ENCODE assay signal across 25 mouse cellular contexts in the genomic region with DNA sequence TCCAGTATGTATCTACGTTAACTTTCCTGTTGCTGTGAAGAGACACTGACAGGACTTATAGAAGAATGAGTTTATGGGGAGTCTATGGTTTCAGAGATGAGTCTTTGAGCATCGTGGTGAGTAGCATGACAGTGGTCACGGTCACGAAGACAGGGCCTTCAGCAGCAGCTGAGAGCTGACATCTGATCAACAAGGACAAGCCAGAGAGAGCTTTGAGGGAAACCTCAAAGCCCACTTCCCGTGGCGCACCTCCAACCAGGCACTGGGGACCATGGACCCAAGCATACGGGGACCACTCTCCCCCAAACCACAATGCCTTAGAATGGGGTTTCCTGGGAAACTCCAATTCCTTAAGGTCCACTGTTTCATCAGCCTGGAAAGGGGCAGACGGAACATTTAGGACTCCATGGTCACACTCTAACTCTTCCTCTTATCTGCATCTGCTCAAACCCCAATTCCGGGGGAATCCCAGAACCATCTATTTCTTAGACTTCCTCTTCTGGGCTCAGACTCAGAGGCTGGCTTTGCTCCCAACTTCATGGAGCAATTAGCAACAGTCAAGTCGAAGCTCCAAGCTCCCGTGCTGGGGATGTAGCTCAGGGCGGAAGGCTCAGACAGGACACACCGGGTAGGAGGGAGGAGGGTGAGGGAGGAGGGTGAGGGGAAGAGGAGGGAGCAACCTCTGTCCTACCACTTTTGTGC. TPM values are rescaled to one million over a fixed set of nuclear protein-coding genes. Genes with fewer than 3 reads are reported as not detected.
DNase-seq lines count a peak whose midpoint lies in the region; ATAC-seq lines count a peak whose summit lies in the region.
"Had no signal": no experiment of that assay in that cellular context is flagged by ENCODE, and none has a peak within 500 bp of the region (broad histone marks: within the 10 kb centered on the region; RNA-seq: fewer than 3 reads in every experiment).

No protein-coding gene starts in this region.

- peak; percentile 56 for DNase-seq in 416B (ENCODE audit: low read depth)
- DNase-seq in CD4-positive helper T cell, adult 2 months (ENCODE audit: low read depth, low spot score), result peak; percentile 37
- no peak for DNase-seq in cerebellum, adult 11 months
- no peak for DNase-seq in left cerebral cortex, postnatal 25 days (ENCODE audit: low spot score in 2 of 2)
- DNase-seq: adrenal gland, postnatal 25 days; cerebellum, adult 11-12 months; cerebellum, postnatal 10 days; forebrain, postnatal 0 days; gastrocnemius, postnatal 25 days; kidney, postnatal 36 days; lung, adult 18-20 months; lung, postnatal 14 days; right cerebral cortex, postnatal 4 days; thymus, postnatal 4 days had no signal

- no peak overlapping the region for H3K9ac ChIP-seq in intestine, embryonic 16.5 days (ENCODE audit: low read depth, low read length)
- H3K9ac ChIP-seq: forebrain, postnatal 0 days; heart, embryonic 15.5 days; hindbrain, embryonic 15.5 days; intestine, embryonic 15.5 days; limb, embryonic 13.5 days; liver, embryonic 12.5 days had no signal

- ATAC-seq in granulocyte monocyte progenitor cell, adult 5-6 weeks (replicated peaks; ENCODE audit: poor library complexity, severe bottlenecking), result peak; percentile 28
- peak; percentile 14 for ATAC-seq in megakaryocyte progenitor cell, adult 5-6 weeks (replicated peaks; ENCODE audit: poor library complexity)
- ATAC-seq in intestine, embryonic 16.5 days, result no peak
- ATAC-seq: forebrain, postnatal 0 days; intestine, embryonic 15.5 days; liver, embryonic 12.5 days; midbrain, embryonic 16.5 days had no signal

- H3K4me2 ChIP-seq in intestine, embryonic 16.5 days (ENCODE audit: low read depth, low read length), result no peak overlapping the region
- H3K4me2 ChIP-seq: heart, embryonic 15.5 days; hindbrain, embryonic 15.5 days; intestine, embryonic 15.5 days; limb, embryonic 13.5 days; liver, embryonic 12.5 days had no signal

- peaks cover 13% of the 10 kb centered on the region for H3K4me1 ChIP-seq in intestine, embryonic 16.5 days (ENCODE audit: control insufficient read depth, insufficient read depth, low read length)

- intact Hi-C loops in left cerebral cortex, postnatal 25 days (cut with DNase I), result no loop called here

- no peaks in the 10 kb centered on the region for H3K36me3 ChIP-seq in intestine, embryonic 16.5 days (ENCODE audit: control insufficient read depth, insufficient read depth, low read length)
- H3K36me3 ChIP-seq: heart, embryonic 15.5 days; hindbrain, embryonic 15.5 days; intestine, embryonic 15.5 days; limb, embryonic 13.5 days; liver, embryonic 12.5 days; midbrain, embryonic 10.5 days had no signal

- 0 out of 2 replicates have a peak, but pooled peaks cover 5% of the 10 kb centered on the region for H3K9me3 ChIP-seq in intestine, embryonic 16.5 days (ENCODE audit: control insufficient read depth, low read length)
- H3K9me3 ChIP-seq: heart, embryonic 15.5 days; hindbrain, embryonic 15.5 days; intestine, embryonic 15.5 days had no signal

- H3K4me3 ChIP-seq in intestine, embryonic 16.5 days (ENCODE audit: low read length), result no peak overlapping the region
- H3K4me3 ChIP-seq: forebrain, embryonic 10.5 days; heart, embryonic 15.5 days; hindbrain, embryonic 15.5 days; intestine, embryonic 15.5 days; limb, embryonic 13.5 days; liver, embryonic 12.5 days; midbrain, embryonic 10.5 days had no signal

- WGBS in intestine, embryonic 16.5 days, result 89% methylated on average over 13 of the region's 13 CpGs

- H3K27ac ChIP-seq in intestine, embryonic 16.5 days (ENCODE audit: low read length), result no peak overlapping the region
- H3K27ac ChIP-seq: forebrain, embryonic 10.5 days; heart, embryonic 15.5 days; hindbrain, embryonic 15.5 days; intestine, embryonic 15.5 days; limb, embryonic 13.5 days; liver, embryonic 12.5 days; midbrain, embryonic 10.5 days had no signal

- no peaks in the 10 kb centered on the region for H3K27me3 ChIP-seq in intestine, embryonic 16.5 days (replicated peaks; ENCODE audit: control insufficient read depth, insufficient read depth, low read length)
- H3K27me3 ChIP-seq: heart, embryonic 15.5 days; hindbrain, embryonic 15.5 days; intestine, embryonic 15.5 days; limb, embryonic 13.5 days; liver, embryonic 12.5 days had no signal

RNA-seq across cellular contexts. Expression of a gene that starts 7.8 kb away (rescaled TPM):
- 29.1 and 56.1 TPM in 2 replicates for total RNA-seq in granulocyte monocyte progenitor cell, adult 5-6 weeks (2014; fragmentation: Nextera tagmentation)
- 12.2 and 20.2 TPM in 2 replicates for total RNA-seq in granulocyte monocyte progenitor cell, adult 5-6 weeks (2017)
- 23.8 and 25.6 TPM in 2 replicates for total RNA-seq in megakaryocyte progenitor cell, adult 5-6 weeks (2015)
- total RNA-seq in megakaryocyte progenitor cell, adult 5-6 weeks (2017), result 7.8 and 15.5 TPM in 2 replicates
- polyA plus RNA-seq in intestine, embryonic 16.5 days (2015; fragmentation: Nextera tagmentation; extraction: Ambion mirVana), result 111 and 142 TPM in 2 replicates
- total RNA-seq in left cerebral cortex, postnatal 25 days (2021), result 10 to 100 TPM; 64.0 to 65.8 TPM

RNA-seq across cellular contexts. Expression of a gene that starts 28.6 kb away (rescaled TPM):
- 1.4 and 6.1 TPM in 2 replicates for total RNA-seq in granulocyte monocyte progenitor cell, adult 5-6 weeks (2014; fragmentation: Nextera tagmentation)
- 1.1 and 3.3 TPM in 2 replicates for total RNA-seq in granulocyte monocyte progenitor cell, adult 5-6 weeks (2017)
- total RNA-seq in megakaryocyte progenitor cell, adult 5-6 weeks (2015), result 2.0 and 2.3 TPM in 2 replicates
- 2.1 and 2.5 TPM in 2 replicates for total RNA-seq in megakaryocyte progenitor cell, adult 5-6 weeks (2017)
- 19.3 and 20.4 TPM in 2 replicates for polyA plus RNA-seq in intestine, embryonic 16.5 days (2015; fragmentation: Nextera tagmentation; extraction: Ambion mirVana)
- 10 to 100 TPM; 86.6 to 87.7 TPM for total RNA-seq in left cerebral cortex, postnatal 25 days (2021)

Comparison
In these comparisons a context has a peak if more than half of its experiments do, and no peak if none do; other contexts are left out.
1. DNase-seq: peak in 416B (single experiment) and CD4-positive helper T cell, adult 2 months (single experiment); none in cerebellum, adult 11 months (single experiment) and left cerebral cortex, postnatal 25 days (0 of 2).
2. RNA of a gene that starts 28.6 kb away (total RNA-seq): 86.6 to 87.7 TPM in left cerebral cortex, postnatal 25 days; 1.1 to 6.1 TPM in granulocyte monocyte progenitor cell, adult 5-6 weeks and 2.0 to 2.5 TPM in megakaryocyte progenitor cell, adult 5-6 weeks; every median in the first group is over 10 times any median in the second.